Mouse (Mus musculus): ENCODE data around the gene Hsh2d. TPM values are rescaled to one million over a fixed set of nuclear protein-coding genes. Genes with fewer than 3 reads are reported as not detected.

Gene Hsh2d
- polyA plus RNA-seq, 1 experiment: not detected

DNA sequence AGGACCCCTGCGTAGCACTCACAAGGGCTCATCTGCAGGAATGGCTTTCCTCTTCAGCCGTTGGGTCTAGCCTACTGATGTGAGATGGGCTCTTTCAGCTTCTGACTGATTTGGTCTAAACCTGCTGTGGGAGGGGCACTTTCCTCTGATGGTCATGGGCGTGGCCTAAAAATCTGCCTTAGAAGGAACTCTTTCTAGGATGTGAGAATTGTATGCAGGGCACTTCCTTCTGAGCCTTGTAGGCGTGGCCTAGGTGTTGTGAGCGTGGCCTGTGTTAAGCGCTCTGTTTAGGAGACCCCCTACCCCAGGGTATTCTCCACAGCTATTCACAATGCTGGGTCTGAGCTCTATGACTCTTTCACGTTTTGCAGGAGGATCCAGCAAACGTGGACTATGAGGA is 8.6 kb downstream of the Hsh2d start:
- no peak overlapping the region for H3K4me2 ChIP-seq (ENCODE audit: low read depth)
- no peaks in the 10 kb centered on the region for H3K36me3 ChIP-seq (ENCODE audit: control insufficient read depth, insufficient read depth)
- H3K79me2 ChIP-seq (ENCODE audit: control insufficient read depth, insufficient read depth): no peaks in the 10 kb centered on the region
- TF ChIP-seq MAX (IDR thresholded peaks at IDR 0.05; ENCODE audit: low read depth) (no peak), POLR2A (IDR thresholded peaks at IDR 0.05; ENCODE audit: insufficient read length, low read depth) (no peak), SRF (IDR thresholded peaks at IDR 0.05; ENCODE audit: control insufficient read depth, insufficient read length, low read depth) (no peak), MYOG (IDR thresholded peaks at IDR 0.05; ENCODE audit: control insufficient read depth in 1 of 3, insufficient read depth in 1 of 3, insufficient read length in 2 of 3, low read depth in 2 of 3) (no peak), REST (IDR thresholded peaks at IDR 0.05; ENCODE audit: insufficient read depth, insufficient read length) (no peak), MYOD1 (IDR thresholded peaks at IDR 0.05; ENCODE audit: control insufficient read depth in 1 of 3, insufficient read length in 2 of 3, low read depth in 2 of 3) (no peak)
- no peak overlapping the region for H3ac ChIP-seq (ENCODE audit: control insufficient read depth, insufficient read length)
- no peak overlapping the region for H3K4me3 ChIP-seq
- no peaks in the 10 kb centered on the region for H3K27me3 ChIP-seq (ENCODE audit: control insufficient read depth, insufficient read depth, insufficient read length)

- H3K27me3 ChIP-seq (ENCODE audit: control insufficient read depth, insufficient read depth, insufficient read length): peaks cover 13% of the 10 kb centered on the region
- H3K4me3 ChIP-seq: no peak overlapping the region
- no peaks in the 10 kb centered on the region for H3K79me2 ChIP-seq (ENCODE audit: control insufficient read depth, insufficient read depth)
- H3K4me2 ChIP-seq (ENCODE audit: low read depth): no peak overlapping the region
- H3K36me3 ChIP-seq (ENCODE audit: control insufficient read depth, insufficient read depth): no peaks in the 10 kb centered on the region
- TF ChIP-seq SRF (IDR thresholded peaks at IDR 0.05; ENCODE audit: control insufficient read depth, insufficient read length, low read depth): no peak
- no peak for TF ChIP-seq USF1 (IDR thresholded peaks at IDR 0.05; ENCODE audit: low read depth)
- no peak for TF ChIP-seq MAX (IDR thresholded peaks at IDR 0.05; ENCODE audit: low read depth)
- TF ChIP-seq E2F4 (IDR thresholded peaks at IDR 0.05; ENCODE audit: insufficient read depth): no peak
- TF ChIP-seq TCF12 (IDR thresholded peaks at IDR 0.05; ENCODE audit: insufficient read depth, poor library complexity, severe bottlenecking): no peak
- TF ChIP-seq TCF3 (IDR thresholded peaks at IDR 0.05; ENCODE audit: insufficient read length, low read depth): no peak
- TF ChIP-seq MYOD1 (IDR thresholded peaks at IDR 0.05; ENCODE audit: control insufficient read depth in 1 of 3, insufficient read length in 2 of 3, low read depth in 2 of 3): no peak
- no peak for TF ChIP-seq REST (IDR thresholded peaks at IDR 0.05; ENCODE audit: insufficient read depth, insufficient read length)
- TF ChIP-seq POLR2AphosphoS2 (IDR thresholded peaks at IDR 0.05; ENCODE audit: insufficient read length, low read depth): no peak
- no peak for TF ChIP-seq CEBPB (IDR thresholded peaks at IDR 0.05; ENCODE audit: insufficient read depth, poor library complexity, severe bottlenecking)
- TF ChIP-seq MYOG (IDR thresholded peaks at IDR 0.05; ENCODE audit: control insufficient read depth in 1 of 3, insufficient read depth in 1 of 3, insufficient read length in 2 of 3, low read depth in 2 of 3): no peak
- TF ChIP-seq POLR2A (IDR thresholded peaks at IDR 0.05; ENCODE audit: insufficient read length, low read depth): no peak
- H3ac ChIP-seq (ENCODE audit: control insufficient read depth, insufficient read length): no peak overlapping the region
These were observed 19.1 kb downstream of the Hsh2d start for GRCm38 (mm10) chr8:72208582-72208981.

GRCm38 (mm10) chr8:72210222-72210621 is 20.8 kb downstream of the Hsh2d start:
- no peak overlapping the region for H3K4me2 ChIP-seq (ENCODE audit: low read depth)
- no peak overlapping the region for H3ac ChIP-seq (ENCODE audit: control insufficient read depth, insufficient read length)
- H3K4me3 ChIP-seq: no peak overlapping the region
- H3K36me3 ChIP-seq (ENCODE audit: control insufficient read depth, insufficient read depth): no peaks in the 10 kb centered on the region
- peaks cover 13% of the 10 kb centered on the region for H3K27me3 ChIP-seq (ENCODE audit: control insufficient read depth, insufficient read depth, insufficient read length)
- TF ChIP-seq E2F4 (IDR thresholded peaks at IDR 0.05; ENCODE audit: insufficient read depth): no peak
- no peak for TF ChIP-seq POLR2AphosphoS2 (IDR thresholded peaks at IDR 0.05; ENCODE audit: insufficient read length, low read depth)
- TF ChIP-seq TCF3 (IDR thresholded peaks at IDR 0.05; ENCODE audit: insufficient read length, low read depth): no peak
- no peak for TF ChIP-seq TCF12 (IDR thresholded peaks at IDR 0.05; ENCODE audit: insufficient read depth, poor library complexity, severe bottlenecking)
- TF ChIP-seq CEBPB (IDR thresholded peaks at IDR 0.05; ENCODE audit: insufficient read depth, poor library complexity, severe bottlenecking): no peak
- no peak for TF ChIP-seq MYOD1 (IDR thresholded peaks at IDR 0.05; ENCODE audit: control insufficient read depth in 1 of 3, insufficient read length in 2 of 3, low read depth in 2 of 3)
- TF ChIP-seq REST (IDR thresholded peaks at IDR 0.05; ENCODE audit: insufficient read depth, insufficient read length): no peak
- no peak for TF ChIP-seq MAX (IDR thresholded peaks at IDR 0.05; ENCODE audit: low read depth)
- no peak for TF ChIP-seq POLR2A (IDR thresholded peaks at IDR 0.05; ENCODE audit: insufficient read length, low read depth)
- TF ChIP-seq SRF (IDR thresholded peaks at IDR 0.05; ENCODE audit: control insufficient read depth, insufficient read length, low read depth): no peak
- TF ChIP-seq MYOG (IDR thresholded peaks at IDR 0.05; ENCODE audit: control insufficient read depth in 1 of 3, insufficient read depth in 1 of 3, insufficient read length in 2 of 3, low read depth in 2 of 3): no peak
- no peak for TF ChIP-seq USF1 (IDR thresholded peaks at IDR 0.05; ENCODE audit: low read depth)
- no peaks in the 10 kb centered on the region for H3K79me2 ChIP-seq (ENCODE audit: control insufficient read depth, insufficient read depth)

- Histone ChIP-seq H3K4me3 (no peak overlapping the region), H3K36me3 (ENCODE audit: control insufficient read depth, insufficient read depth) (no peaks in the 10 kb centered on the region), H3ac (ENCODE audit: control insufficient read depth, insufficient read length) (no peak overlapping the region), H3K79me2 (ENCODE audit: control insufficient read depth, insufficient read depth) (no peaks in the 10 kb centered on the region), H3K27me3 (ENCODE audit: control insufficient read depth, insufficient read depth, insufficient read length) (peaks cover 13% of the 10 kb centered on the region), H3K4me2 (ENCODE audit: low read depth) (no peak overlapping the region)
- TF ChIP-seq E2F4 (IDR thresholded peaks at IDR 0.05; ENCODE audit: insufficient read depth) (no peak), MAX (IDR thresholded peaks at IDR 0.05; ENCODE audit: low read depth) (no peak), POLR2A (IDR thresholded peaks at IDR 0.05; ENCODE audit: insufficient read length, low read depth) (no peak), SRF (IDR thresholded peaks at IDR 0.05; ENCODE audit: control insufficient read depth, insufficient read length, low read depth) (no peak), REST (IDR thresholded peaks at IDR 0.05; ENCODE audit: insufficient read depth, insufficient read length) (no peak), USF1 (IDR thresholded peaks at IDR 0.05; ENCODE audit: low read depth) (no peak), TCF12 (IDR thresholded peaks at IDR 0.05; ENCODE audit: insufficient read depth, poor library complexity, severe bottlenecking) (no peak), CEBPB (IDR thresholded peaks at IDR 0.05; ENCODE audit: insufficient read depth, poor library complexity, severe bottlenecking) (no peak), TCF3 (IDR thresholded peaks at IDR 0.05; ENCODE audit: insufficient read length, low read depth) (no peak), MYOD1 (IDR thresholded peaks at IDR 0.05; ENCODE audit: control insufficient read depth in 1 of 3, insufficient read length in 2 of 3, low read depth in 2 of 3) (no peak), MYOG (IDR thresholded peaks at IDR 0.05; ENCODE audit: control insufficient read depth in 1 of 3, insufficient read depth in 1 of 3, insufficient read length in 2 of 3, low read depth in 2 of 3) (no peak), POLR2AphosphoS2 (IDR thresholded peaks at IDR 0.05; ENCODE audit: insufficient read length, low read depth) (no peak)
These were observed 21.3 kb downstream of the Hsh2d start for GRCm38 (mm10) chr8:72210710-72211109.
